Mouse (Mus musculus) ovary, adult 2 months (tissue): ENCODE measurements around the gene 1700013F07Rik. TPM values are rescaled to one million over a fixed set of nuclear protein-coding genes. Genes with fewer than 3 reads are reported as not detected.

Experiments
- polyA plus RNA-seq: library from polyadenylated mRNA; depleted of rRNA; stranded (reverse); fragments of >200 nt; gene quantifications from 2 replicates; pipeline ENCODE4 v1.2.3, GENCODE M21; 2012; rRNA removed

Gene 1700013F07Rik
- 2.6 and 4.2 TPM in 2 replicates for polyA plus RNA-seq

DNA sequence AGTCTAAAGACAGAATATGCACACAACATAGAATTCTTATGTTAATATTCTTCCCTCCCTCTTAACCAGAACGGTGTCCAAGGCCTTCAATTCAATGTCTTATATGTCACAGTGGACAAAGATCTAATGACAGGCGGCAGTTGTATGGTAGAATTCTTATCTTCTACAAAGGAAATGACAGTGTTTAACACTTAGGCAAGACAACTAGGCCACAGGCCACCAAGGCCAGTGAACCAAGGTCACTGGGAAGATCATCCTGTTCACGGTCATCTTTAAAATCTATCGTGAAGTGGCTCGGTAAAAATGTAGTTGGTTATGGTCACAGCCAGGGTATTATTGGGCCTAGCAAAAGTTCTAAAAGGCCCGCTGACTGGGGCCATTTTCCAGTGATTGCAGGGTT, at the start of gene 1700013F07Rik:
Gene 1700013F07Rik, plus strand, starts transcription at position 200 of the 400 bp plus-strand sequence.

DNA sequence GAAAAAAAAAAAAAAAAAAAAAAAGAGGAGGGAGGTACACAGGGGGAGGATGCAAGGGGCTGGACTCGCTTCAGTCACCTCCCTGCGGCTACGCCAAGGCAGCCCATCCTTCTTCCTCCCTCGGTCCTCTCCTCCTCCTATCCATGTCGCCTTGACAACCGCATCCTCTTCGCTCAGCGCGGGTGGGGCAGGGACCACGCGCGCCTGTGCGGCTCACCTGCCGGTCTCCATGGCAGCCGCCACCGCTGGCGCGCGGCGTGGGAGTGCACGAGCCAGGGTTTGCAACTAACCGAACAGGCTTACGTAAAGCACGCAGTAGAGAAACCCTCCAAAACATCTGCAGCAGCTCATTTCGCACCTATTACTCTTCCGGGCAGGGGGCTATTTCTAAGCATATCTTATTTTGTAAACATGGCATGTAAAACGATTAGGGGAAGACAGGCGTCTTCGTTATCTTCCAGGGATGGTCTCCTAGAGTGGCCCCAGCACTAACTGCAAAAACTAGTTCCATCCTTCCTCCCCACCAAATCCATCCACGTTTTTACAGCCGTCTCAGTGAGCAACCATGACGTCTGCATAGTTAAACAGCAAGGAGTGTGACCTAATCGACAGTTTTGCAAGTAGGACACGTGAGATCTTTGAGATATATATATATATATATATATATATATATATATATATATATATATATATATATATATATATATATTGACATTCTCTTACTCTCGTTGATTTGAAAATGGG, 2.7 kb downstream of the 1700013F07Rik start, which contains the start of gene 5330417C22Rik:
Gene 5330417C22Rik, minus strand, starts transcription at position 20 of the 744 bp plus-strand sequence.

GRCm38 (mm10) chr3:108562133-108562730, 28.3 kb downstream of the 1700013F07Rik start, which contains the start of gene Tmem167b:
TSS of gene Tmem167b (minus strand) at chr3:108562466.

GRCm38 (mm10) chr3:108571443-108572294, 37.7 kb downstream of the 1700013F07Rik start, which contains the start of gene Taf13:
TSS of gene Taf13 (plus strand) at chr3:108571698.

DNA sequence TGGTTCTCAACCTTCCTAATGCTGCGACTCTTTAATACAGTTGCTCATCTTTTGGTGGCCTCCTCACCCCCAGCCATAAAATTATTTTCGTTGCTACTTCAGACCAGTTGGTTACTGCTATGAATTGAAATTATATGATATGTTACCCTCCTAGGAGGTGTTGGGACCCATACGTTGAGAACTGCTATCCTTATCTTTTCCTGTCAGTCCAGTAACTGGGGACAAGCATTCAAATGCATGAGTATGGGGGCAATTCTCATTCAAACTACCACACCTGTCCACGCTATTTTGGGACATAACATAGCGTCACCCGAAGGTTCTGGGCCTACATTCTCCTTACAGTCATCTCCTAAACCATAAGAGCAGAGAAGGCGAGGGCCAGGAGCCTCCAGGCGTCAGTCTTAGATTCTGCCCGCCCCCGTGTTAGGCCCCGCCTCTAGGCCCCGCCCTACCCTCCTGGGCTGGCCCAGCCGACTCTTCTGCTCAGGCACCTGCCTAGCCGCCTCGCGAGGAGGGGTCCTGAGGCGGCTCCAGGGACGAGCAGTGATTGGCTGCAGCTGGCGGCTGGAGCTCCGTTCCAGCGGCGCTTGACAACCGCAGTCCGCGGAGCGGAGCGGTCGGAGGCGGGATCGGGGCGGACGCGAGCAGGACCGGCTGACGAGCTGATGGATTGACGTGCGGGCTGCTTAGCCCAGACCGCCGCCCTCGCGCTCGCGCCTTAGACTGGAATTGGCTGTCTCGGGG, 57.0 kb downstream of the 1700013F07Rik start, which contains the start of gene Wdr47:
Gene Wdr47, plus strand, starts transcription at position 494 of the 744 bp plus-strand sequence.

Other genes with a start within 250 kb of the 1700013F07Rik start
- not detected in 2 replicates for gene Mybphl, start 169.2 kb upstream of the 1700013F07Rik start, polyA plus RNA-seq
- gene Psrc1, start 150.3 kb upstream of the 1700013F07Rik start, polyA plus RNA-seq: 8.1 and 12.4 TPM in 2 replicates
- gene Celsr2, start 118.6 kb upstream of the 1700013F07Rik start, polyA plus RNA-seq: 35.2 and 37.0 TPM in 2 replicates
- gene Sars, start 88.9 kb upstream of the 1700013F07Rik start, polyA plus RNA-seq: 28.4 and 31.9 TPM in 2 replicates
- gene 5330417C22Rik, start 2.4 kb downstream of the 1700013F07Rik start, polyA plus RNA-seq: 4.6 and 6.4 TPM in 2 replicates
- 2.6 and 2.7 TPM in 2 replicates for gene Tmem167b, start 28.3 kb downstream of the 1700013F07Rik start, polyA plus RNA-seq
- gene Taf13, start 37.5 kb downstream of the 1700013F07Rik start, polyA plus RNA-seq: 0.78 and 1.5 TPM in 2 replicates
- 5.7 and 5.9 TPM in 2 replicates for gene Wdr47, start 57.1 kb downstream of the 1700013F07Rik start, polyA plus RNA-seq
- gene Clcc1, start 119.8 kb downstream of the 1700013F07Rik start, polyA plus RNA-seq: 29.8 and 31.1 TPM in 2 replicates
- gene Gpsm2, start 188.2 kb downstream of the 1700013F07Rik start, polyA plus RNA-seq: 3.4 and 3.5 TPM in 2 replicates
- gene Aknad1, start 205.5 kb downstream of the 1700013F07Rik start, polyA plus RNA-seq: 0.10 and 0.25 TPM in 2 replicates